Mouse (Mus musculus): ENCODE measurements around the gene Cluh.

Cluh gene

GRCm38 (mm10) chr11:74648676-74649075, 619 bp upstream of the Cluh start:
- no peak for DNase-seq

- DNase-seq: peak; percentile 41
Measured at GRCm38 (mm10) chr11:74649647-74650551, 604 bp downstream of the Cluh start.

GRCm38 (mm10) chr11:74650576-74651100, 1.3 kb downstream of the Cluh start:
- no peak for DNase-seq

GRCm38 (mm10) chr11:74652791-74653191, 3.5 kb downstream of the Cluh start:
- DNase-seq: peak; percentile 67

- DNase-seq: no peak
Measured at GRCm38 (mm10) chr11:74653385-74653784, 4.1 kb downstream of the Cluh start.

GRCm38 (mm10) chr11:74655941-74656340, 6.6 kb downstream of the Cluh start:
- no peak for DNase-seq

- no peak for DNase-seq
Measured at GRCm38 (mm10) chr11:74660336-74660735, 11.0 kb downstream of the Cluh start.

- no peak for DNase-seq
Measured at GRCm38 (mm10) chr11:74661641-74662040, 12.3 kb downstream of the Cluh start.

GRCm38 (mm10) chr11:74662221-74662620, 12.9 kb downstream of the Cluh start:
- no peak for DNase-seq

GRCm38 (mm10) chr11:74664279-74664678, 15.0 kb downstream of the Cluh start:
- no peak for DNase-seq

- no peak for DNase-seq
Measured at GRCm38 (mm10) chr11:74664906-74665305, 15.6 kb downstream of the Cluh start.

- no peak for DNase-seq
Measured at GRCm38 (mm10) chr11:74665631-74666283, 16.5 kb downstream of the Cluh start.

GRCm38 (mm10) chr11:74666284-74666652, 17.0 kb downstream of the Cluh start:
- DNase-seq: no peak

GRCm38 (mm10) chr11:74666776-74667581, 17.7 kb downstream of the Cluh start:
- no peak for DNase-seq

- DNase-seq: no peak
Measured at GRCm38 (mm10) chr11:74667582-74668010, 18.3 kb downstream of the Cluh start.

- DNase-seq: no peak
Measured at GRCm38 (mm10) chr11:74668466-74668865, 19.2 kb downstream of the Cluh start.

GRCm38 (mm10) chr11:74668971-74669370, 19.7 kb downstream of the Cluh start:
- no peak for DNase-seq

GRCm38 (mm10) chr11:74670151-74670550, 20.9 kb downstream of the Cluh start:
- DNase-seq: no peak

- DNase-seq: no peak
Measured at GRCm38 (mm10) chr11:74671013-74671412, 21.7 kb downstream of the Cluh start.

- no peak for DNase-seq
Measured at GRCm38 (mm10) chr11:74671839-74672238, 22.5 kb downstream of the Cluh start.

GRCm38 (mm10) chr11:74672901-74673513, 23.7 kb downstream of the Cluh start:
- no peak for DNase-seq

GRCm38 (mm10) chr11:74673561-74673960, 24.3 kb downstream of the Cluh start:
- no peak for DNase-seq

GRCm38 (mm10) chr11:74674713-74675112, 25.4 kb downstream of the Cluh start:
- no peak for DNase-seq

All from cerebellum, adult 11-12 months (tissue).